Mouse (Mus musculus) myocyte (in vitro differentiated cells): Measurements from ENCODE around the gene Lingo2. TPM values are rescaled to one million over a fixed set of nuclear protein-coding genes. Genes with fewer than 3 reads are reported as not detected.
"Not testable (repeated sequence)": the region's sequence is repeated elsewhere in the genome, so short reads cannot be mapped to it uniquely, and the experiment has no call there.

Experiments
- H3K27me3 ChIP-seq: one replicate; pipeline ENCODE4 v1.6.1; 2011; ENCODE audit not compliant: control insufficient read depth, insufficient read depth, insufficient read length
- H3K36me3 ChIP-seq: one replicate; pipeline ENCODE4 v1.6.1; 2011; ENCODE audit not compliant: control insufficient read depth, insufficient read depth
- H3K4me2 ChIP-seq: one replicate; pipeline ENCODE4 v1.6.1; 2011; ENCODE audit warnings: low read depth, control low read depth
- H3K4me3 ChIP-seq: one replicate; pipeline ENCODE4 v1.5.1; 2011; ENCODE audit warnings: mild to moderate bottlenecking, control low read depth, moderate library complexity
- H3K79me2 ChIP-seq: one replicate; pipeline ENCODE4 v1.6.1; 2011; ENCODE audit not compliant: control insufficient read depth, insufficient read depth
- H3ac ChIP-seq: one replicate; pipeline ENCODE4 v1.6.1; 2011; ENCODE audit not compliant: control insufficient read depth, insufficient read length
- CEBPB ChIP-seq: IDR thresholded peaks from 2 replicates; pipeline ENCODE4 v1.6.1; 2011; ENCODE audit warnings: mild to moderate bottlenecking, moderate library complexity; ENCODE audit not compliant: poor library complexity, insufficient read depth, severe bottlenecking
- E2F4 ChIP-seq: IDR thresholded peaks from one replicate; pipeline ENCODE4 v1.6.1; 2011; ENCODE audit warnings: mild to moderate bottlenecking, control low read depth, moderate library complexity; ENCODE audit not compliant: insufficient read depth
- MAX ChIP-seq: IDR thresholded peaks from one replicate; pipeline ENCODE4 v1.6.1; 2011; ENCODE audit warnings: low read depth, mild to moderate bottlenecking, control low read depth
- MYOD1 ChIP-seq, 3 experiments: IDR thresholded peaks; one replicate each; pipeline ENCODE4 v1.6.1; 2011; ENCODE audit warnings: control low read depth in 2 of 3, low read depth in 2 of 3, mild to moderate bottlenecking in 2 of 3, moderate library complexity in 1 of 3; ENCODE audit not compliant: insufficient read length in 2 of 3, control insufficient read depth in 1 of 3
- MYOG ChIP-seq, 3 experiments: IDR thresholded peaks; one replicate each; pipeline ENCODE4 v1.6.1; 2011; ENCODE audit warnings: control low read depth in 2 of 3, low read depth in 2 of 3, mild to moderate bottlenecking in 2 of 3; ENCODE audit not compliant: insufficient read length in 2 of 3, control insufficient read depth in 1 of 3, insufficient read depth in 1 of 3
- POLR2A ChIP-seq: IDR thresholded peaks from one replicate; pipeline ENCODE4 v1.6.1; 2011; ENCODE audit warnings: low read depth, mild to moderate bottlenecking, control low read depth, moderate library complexity; ENCODE audit not compliant: insufficient read length
- POLR2AphosphoS2 ChIP-seq: IDR thresholded peaks from one replicate; pipeline ENCODE4 v1.6.1; 2011; ENCODE audit warnings: low read depth, control low read depth; ENCODE audit not compliant: insufficient read length
- REST ChIP-seq: IDR thresholded peaks from one replicate; pipeline ENCODE4 v1.6.1; 2011; ENCODE audit warnings: mild to moderate bottlenecking, control low read depth, moderate library complexity; ENCODE audit not compliant: insufficient read depth, insufficient read length
- SRF ChIP-seq: IDR thresholded peaks from one replicate; pipeline ENCODE4 v1.6.1; 2011; ENCODE audit warnings: low read depth; ENCODE audit not compliant: control insufficient read depth, insufficient read length
- TCF12 ChIP-seq: IDR thresholded peaks from one replicate; pipeline ENCODE4 v1.6.1; 2011; ENCODE audit warnings: mild to moderate bottlenecking, control low read depth; ENCODE audit not compliant: poor library complexity, insufficient read depth, severe bottlenecking
- TCF3 ChIP-seq: IDR thresholded peaks from one replicate; pipeline ENCODE4 v1.6.1; 2011; ENCODE audit warnings: low read depth, control low read depth; ENCODE audit not compliant: insufficient read length
- USF1 ChIP-seq: IDR thresholded peaks from one replicate; pipeline ENCODE4 v1.6.1; 2011; ENCODE audit warnings: low read depth, mild to moderate bottlenecking, control low read depth, moderate library complexity
- polyA plus RNA-seq: library from polyadenylated mRNA; unstranded; fragments of >200 nt; fragmentation: generic; extraction: Trizol; gene quantifications from one replicate; pipeline ENCODE4 v1.2.1, GENCODE M21; 2012; ENCODE audit warnings: missing spikeins

Lingo2 gene
- polyA plus RNA-seq, 1 experiment, result 0.13 TPM

GRCm38 (mm10) chr4:35704126-35704525 is 1247.4 kb downstream of the Lingo2 start:
- H3K27me3 ChIP-seq, result no peaks in the 10 kb centered on the region
- H3K4me2 ChIP-seq, result no peak overlapping the region
- no peak overlapping the region for H3K4me3 ChIP-seq
- no peak for TF ChIP-seq E2F4
- TF ChIP-seq MAX, result no peak
- TF ChIP-seq MYOD1 (IDR thresholded peaks at IDR 0.05; ENCODE audit: control insufficient read depth in 1 of 3, insufficient read length in 2 of 3, low read depth in 2 of 3), result no peak
- no peak for TF ChIP-seq POLR2AphosphoS2
- no peak for TF ChIP-seq TCF12
- no peak for TF ChIP-seq TCF3
- no peak for TF ChIP-seq USF1
- H3ac ChIP-seq, result no peak overlapping the region
- no peaks in the 10 kb centered on the region for H3K36me3 ChIP-seq
- H3K79me2 ChIP-seq, result no peaks in the 10 kb centered on the region

- Histone ChIP-seq H3K27me3 (no peaks in the 10 kb centered on the region), H3K4me2 (no peak overlapping the region), H3K4me3 (no peak overlapping the region), H3K79me2 (no peaks in the 10 kb centered on the region), H3ac (no peak overlapping the region), H3K36me3 (no peaks in the 10 kb centered on the region)
- TF ChIP-seq MYOG (IDR thresholded peaks at IDR 0.05; ENCODE audit: control insufficient read depth in 1 of 3, insufficient read depth in 1 of 3, insufficient read length in 2 of 3, low read depth in 2 of 3), result no peak
- TF ChIP-seq MAX, result no peak
- no peak for TF ChIP-seq TCF12
- TF ChIP-seq E2F4, result no peak
- TF ChIP-seq POLR2AphosphoS2, result no peak
- TF ChIP-seq CEBPB, result no peak
- TF ChIP-seq TCF3, result no peak
Observed at GRCm38 (mm10) chr4:35702661-35703060, 1248.9 kb downstream of the Lingo2 start.

- Histone ChIP-seq H3K27me3 (no peaks in the 10 kb centered on the region), H3K36me3 (no peaks in the 10 kb centered on the region), H3K4me2 (no peak overlapping the region), H3K79me2 (no peaks in the 10 kb centered on the region), H3K4me3 (no peak overlapping the region), H3ac (no peak overlapping the region)
- TF ChIP-seq E2F4 (no peak), MAX (no peak), CEBPB (no peak), TCF12 (no peak), POLR2A (no peak), REST (no peak)
Observed at GRCm38 (mm10) chr4:35695137-35695522, 1256.4 kb downstream of the Lingo2 start.

GRCm38 (mm10) chr4:35694360-35695136 is 1257.0 kb downstream of the Lingo2 start:
- no peak for TF ChIP-seq MAX
- no peak for TF ChIP-seq USF1
- no peak for TF ChIP-seq MYOG (IDR thresholded peaks at IDR 0.05; ENCODE audit: control insufficient read depth in 1 of 3, insufficient read depth in 1 of 3, insufficient read length in 2 of 3, low read depth in 2 of 3)
- no peak for TF ChIP-seq POLR2AphosphoS2
- TF ChIP-seq TCF12, result no peak
- no peak for TF ChIP-seq SRF
- no peak for TF ChIP-seq CEBPB
- no peak for TF ChIP-seq REST
- TF ChIP-seq E2F4, result no peak
- TF ChIP-seq POLR2A, result no peak
- TF ChIP-seq MYOD1 (IDR thresholded peaks at IDR 0.05; ENCODE audit: control insufficient read depth in 1 of 3, insufficient read length in 2 of 3, low read depth in 2 of 3), result no peak
- no peak for TF ChIP-seq TCF3
- H3K79me2 ChIP-seq, result no peaks in the 10 kb centered on the region
- H3K27me3 ChIP-seq, result no peaks in the 10 kb centered on the region
- H3K4me2 ChIP-seq, result no peak overlapping the region
- H3K36me3 ChIP-seq, result no peaks in the 10 kb centered on the region
- H3ac ChIP-seq, result no peak overlapping the region
- no peak overlapping the region for H3K4me3 ChIP-seq

- no peak overlapping the region for H3K4me2 ChIP-seq
- H3K36me3 ChIP-seq, result no peaks in the 10 kb centered on the region
- TF ChIP-seq TCF3 (no peak), REST (no peak), MYOG (IDR thresholded peaks at IDR 0.05; ENCODE audit: control insufficient read depth in 1 of 3, insufficient read depth in 1 of 3, insufficient read length in 2 of 3, low read depth in 2 of 3) (no peak), POLR2A (no peak), TCF12 (no peak)
- no peaks in the 10 kb centered on the region for H3K27me3 ChIP-seq
- H3K4me3 ChIP-seq, result no peak overlapping the region
- H3K79me2 ChIP-seq, result no peaks in the 10 kb centered on the region
- no peak overlapping the region for H3ac ChIP-seq
Observed at GRCm38 (mm10) chr4:35690521-35690920, 1261.0 kb downstream of the Lingo2 start.

- H3K36me3 ChIP-seq, H3ac ChIP-seq, H3K4me2 ChIP-seq, H3K27me3 ChIP-seq, H3K4me3 ChIP-seq, H3K79me2 ChIP-seq: not testable (repeated sequence)
Observed at GRCm38 (mm10) chr4:35688498-35689240, 1262.9 kb downstream of the Lingo2 start.
